Mouse (Mus musculus): Measurements from ENCODE around the gene Ggcx. TPM values are rescaled to one million over a fixed set of nuclear protein-coding genes. Genes with fewer than 3 reads are reported as not detected.

Gene Ggcx
- polyA plus RNA-seq, 1 experiment: 8.1 TPM

- Histone ChIP-seq H3K27ac (ENCODE audit: control insufficient read depth, insufficient read depth, low read depth, low read length, poor library complexity) (no peak overlapping the region), H3K4me1 (ENCODE audit: control insufficient read depth, insufficient read depth, low read length) (no peaks in the 10 kb centered on the region), H3K4me3 (replicated peaks; ENCODE audit: control insufficient read depth, low read depth, low read length) (no peak overlapping the region)
- WGBS: 89% methylated on average over 10 of the region's 10 CpGs
- TF ChIP-seq POLR2A (IDR thresholded peaks at IDR 0.05; ENCODE audit: borderline replicate concordance, control insufficient read depth, low read depth, low read length) (no peak), CTCF (IDR thresholded peaks at IDR 0.05; ENCODE audit: control insufficient read depth, insufficient read depth, low read length) (no peak)
Measured at GRCm38 (mm10) chr6:72420901-72421300, 6.8 kb downstream of the Ggcx start.

- H3K4me3 ChIP-seq (replicated peaks; ENCODE audit: control insufficient read depth, low read depth, low read length): no peak overlapping the region
- no peak for TF ChIP-seq CTCF (IDR thresholded peaks at IDR 0.05; ENCODE audit: control insufficient read depth, insufficient read depth, low read length)
- no peak for TF ChIP-seq POLR2A (IDR thresholded peaks at IDR 0.05; ENCODE audit: borderline replicate concordance, control insufficient read depth, low read depth, low read length)
- H3K4me1 ChIP-seq (ENCODE audit: control insufficient read depth, insufficient read depth, low read length): no peaks in the 10 kb centered on the region
- 88% methylated on average over 11 of the region's 11 CpGs for WGBS
- H3K27ac ChIP-seq (ENCODE audit: control insufficient read depth, insufficient read depth, low read depth, low read length, poor library complexity): no peak overlapping the region
Measured at GRCm38 (mm10) chr6:72425646-72426045, 11.5 kb downstream of the Ggcx start.

GRCm38 (mm10) chr6:72428036-72428435, 13.9 kb downstream of the Ggcx start:
- Histone ChIP-seq H3K4me3 (replicated peaks; ENCODE audit: control insufficient read depth, low read depth, low read length) (no peak overlapping the region), H3K27ac (ENCODE audit: control insufficient read depth, insufficient read depth, low read depth, low read length, poor library complexity) (no peak overlapping the region), H3K4me1 (ENCODE audit: control insufficient read depth, insufficient read depth, low read length) (no peaks in the 10 kb centered on the region)
- TF ChIP-seq POLR2A (IDR thresholded peaks at IDR 0.05; ENCODE audit: borderline replicate concordance, control insufficient read depth, low read depth, low read length) (no peak), CTCF (IDR thresholded peaks at IDR 0.05; ENCODE audit: control insufficient read depth, insufficient read depth, low read length) (peak; percentile 88)
- 45% methylated on average over 8 of the region's 8 CpGs for WGBS

DNA sequence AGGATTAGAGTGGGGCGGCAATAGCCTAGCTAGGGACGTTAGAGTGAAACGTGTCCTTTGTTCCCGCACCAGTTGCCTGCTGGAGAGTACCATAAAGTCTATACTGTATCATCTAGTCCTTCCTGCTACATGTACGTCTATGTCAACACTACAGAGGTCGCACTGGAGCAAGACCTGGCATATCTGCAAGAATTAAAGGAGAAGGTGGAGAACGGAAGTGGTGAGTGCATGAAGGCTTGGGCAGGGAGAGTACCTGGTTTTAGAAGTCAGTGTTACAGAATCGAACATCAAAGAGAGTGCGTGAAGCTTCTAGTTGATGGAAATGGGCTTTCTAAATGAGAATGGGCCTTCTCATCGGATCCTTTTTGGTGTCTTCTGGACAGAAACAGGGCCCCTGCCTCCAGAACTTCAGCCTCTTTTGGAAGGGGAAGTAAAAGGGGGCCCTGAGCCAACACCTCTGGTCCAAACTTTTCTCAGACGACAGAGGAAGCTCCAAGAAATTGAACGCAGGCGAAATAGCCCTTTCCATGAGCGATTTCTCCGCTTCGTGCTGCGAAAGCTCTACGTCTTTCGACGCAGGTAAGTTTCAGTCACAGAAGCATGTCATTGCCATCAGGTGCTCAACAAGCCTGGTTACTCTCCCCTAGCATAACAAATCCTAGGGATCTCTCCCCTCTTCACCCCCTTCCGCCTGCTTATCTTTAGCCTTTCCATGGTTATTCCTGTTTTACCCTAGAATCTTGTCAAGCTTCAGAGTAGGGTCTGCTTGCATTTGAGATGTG, 15.1 kb downstream of the Ggcx start:
- Histone ChIP-seq H3K27ac (ENCODE audit: control insufficient read depth, insufficient read depth, low read depth, low read length, poor library complexity) (no peak overlapping the region), H3K4me3 (replicated peaks; ENCODE audit: control insufficient read depth, low read depth, low read length) (no peak overlapping the region), H3K4me1 (ENCODE audit: control insufficient read depth, insufficient read depth, low read length) (no peaks in the 10 kb centered on the region)
- no peak for TF ChIP-seq CTCF (IDR thresholded peaks at IDR 0.05; ENCODE audit: control insufficient read depth, insufficient read depth, low read length)
- no peak for TF ChIP-seq POLR2A (IDR thresholded peaks at IDR 0.05; ENCODE audit: borderline replicate concordance, control insufficient read depth, low read depth, low read length)
- 82% methylated on average over 21 of the region's 21 CpGs for WGBS

DNA sequence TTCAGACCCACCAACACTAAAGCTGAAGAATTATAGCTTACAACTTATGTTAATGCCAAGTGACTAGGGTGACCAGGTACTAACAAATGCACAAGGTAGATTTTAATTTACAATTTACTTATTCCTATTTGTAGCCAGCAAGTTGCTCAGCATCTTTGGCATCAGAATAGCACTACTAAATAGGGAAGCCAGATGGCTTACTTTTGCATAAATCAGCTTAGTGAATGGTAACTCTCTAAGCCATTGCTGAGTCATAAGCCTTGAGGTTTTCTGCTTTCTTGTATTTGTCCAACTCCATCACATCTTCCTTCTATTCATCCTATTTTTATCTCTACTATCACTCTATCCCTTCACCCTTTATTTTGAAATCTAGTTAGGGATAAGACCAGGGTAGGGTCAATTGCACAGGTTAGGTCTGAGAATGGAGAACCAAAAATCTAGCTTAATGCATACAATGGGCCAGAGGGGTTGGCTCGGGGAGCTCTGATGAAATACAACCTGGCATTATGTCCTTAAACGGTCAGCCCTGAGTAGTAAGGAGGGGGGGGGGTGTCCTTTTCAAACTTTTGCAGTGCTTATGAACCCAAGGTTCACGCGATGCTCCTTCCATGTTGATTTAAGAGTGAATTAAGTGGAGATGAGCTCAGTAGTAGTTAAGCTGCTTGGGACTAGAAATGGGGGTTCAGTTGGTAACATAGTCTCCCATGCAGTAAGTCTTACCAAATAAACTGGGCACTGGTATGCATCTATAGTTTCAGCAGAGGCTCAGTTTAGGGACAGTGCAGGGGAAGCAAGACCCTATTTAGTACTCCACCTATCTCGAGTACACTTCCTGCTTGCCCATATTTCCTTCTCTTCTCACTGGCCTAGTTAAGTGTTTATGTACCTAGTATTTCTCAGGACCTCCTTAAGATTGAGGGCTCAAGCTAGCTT, 17.1 kb downstream of the Ggcx start:
- no peak for TF ChIP-seq POLR2A (IDR thresholded peaks at IDR 0.05; ENCODE audit: borderline replicate concordance, control insufficient read depth, low read depth, low read length)
- TF ChIP-seq CTCF (IDR thresholded peaks at IDR 0.05; ENCODE audit: control insufficient read depth, insufficient read depth, low read length): no peak
- 49% methylated on average over 5 of the region's 5 CpGs for WGBS
- Histone ChIP-seq H3K4me1 (ENCODE audit: control insufficient read depth, insufficient read depth, low read length) (no peaks in the 10 kb centered on the region), H3K27ac (ENCODE audit: control insufficient read depth, insufficient read depth, low read depth, low read length, poor library complexity) (no peak overlapping the region), H3K4me3 (replicated peaks; ENCODE audit: control insufficient read depth, low read depth, low read length) (no peak overlapping the region)

DNA sequence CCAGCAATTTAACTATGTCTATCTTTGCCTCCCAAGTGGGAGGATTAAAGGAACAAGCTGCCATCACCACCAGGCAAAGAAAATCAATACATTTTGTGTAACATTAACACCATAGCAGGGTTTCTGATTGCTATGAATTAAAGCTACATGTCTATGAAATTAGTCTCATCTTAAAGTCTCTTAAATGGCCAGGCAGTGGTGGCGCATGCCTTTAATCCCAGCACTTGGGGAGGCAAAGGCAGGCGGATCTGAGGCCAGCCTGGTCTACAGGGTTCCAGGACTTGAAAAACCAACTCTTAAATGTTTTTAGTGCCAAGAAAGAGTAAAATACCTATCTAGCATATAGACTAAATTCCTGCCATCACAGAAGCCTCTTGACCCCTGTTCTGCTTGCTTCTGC, 18.0 kb downstream of the Ggcx start:
- H3K4me3 ChIP-seq (replicated peaks; ENCODE audit: control insufficient read depth, low read depth, low read length): no peak overlapping the region
- 82% methylated on average over 2 of the region's 2 CpGs for WGBS
- TF ChIP-seq POLR2A (IDR thresholded peaks at IDR 0.05; ENCODE audit: borderline replicate concordance, control insufficient read depth, low read depth, low read length): no peak
- TF ChIP-seq CTCF (IDR thresholded peaks at IDR 0.05; ENCODE audit: control insufficient read depth, insufficient read depth, low read length): no peak
- H3K4me1 ChIP-seq (ENCODE audit: control insufficient read depth, insufficient read depth, low read length): no peaks in the 10 kb centered on the region
- H3K27ac ChIP-seq (ENCODE audit: control insufficient read depth, insufficient read depth, low read depth, low read length, poor library complexity): no peak overlapping the region

DNA sequence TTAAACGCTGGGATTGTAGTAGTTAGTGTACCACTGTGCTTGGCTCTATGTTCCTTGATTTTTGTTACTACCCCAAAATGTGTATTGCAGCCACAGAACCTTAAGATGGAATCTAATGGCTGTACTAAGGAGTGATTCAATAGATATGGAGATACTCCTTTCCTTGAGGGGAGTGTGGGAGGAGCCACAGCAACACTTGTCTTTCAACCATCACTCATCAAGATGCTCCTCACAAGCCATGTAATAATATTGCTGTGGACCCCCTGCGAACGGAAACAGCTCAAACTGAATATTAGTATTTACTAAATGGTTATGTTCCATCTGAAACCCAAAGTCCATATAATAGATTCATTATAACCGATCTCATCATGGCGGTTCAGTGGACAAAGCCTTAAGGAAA, 24.1 kb downstream of the Ggcx start:
- Histone ChIP-seq H3K27ac (ENCODE audit: control insufficient read depth, insufficient read depth, low read depth, low read length, poor library complexity) (no peak overlapping the region), H3K4me3 (replicated peaks; ENCODE audit: control insufficient read depth, low read depth, low read length) (peak overlapping the region; percentile 97), H3K4me1 (ENCODE audit: control insufficient read depth, insufficient read depth, low read length) (peaks cover 4% of the 10 kb centered on the region)
- TF ChIP-seq CTCF (IDR thresholded peaks at IDR 0.05; ENCODE audit: control insufficient read depth, insufficient read depth, low read length) (no peak), POLR2A (IDR thresholded peaks at IDR 0.05; ENCODE audit: borderline replicate concordance, control insufficient read depth, low read depth, low read length) (no peak)
- 1% methylated on average over 5 of the region's 5 CpGs for WGBS

DNA sequence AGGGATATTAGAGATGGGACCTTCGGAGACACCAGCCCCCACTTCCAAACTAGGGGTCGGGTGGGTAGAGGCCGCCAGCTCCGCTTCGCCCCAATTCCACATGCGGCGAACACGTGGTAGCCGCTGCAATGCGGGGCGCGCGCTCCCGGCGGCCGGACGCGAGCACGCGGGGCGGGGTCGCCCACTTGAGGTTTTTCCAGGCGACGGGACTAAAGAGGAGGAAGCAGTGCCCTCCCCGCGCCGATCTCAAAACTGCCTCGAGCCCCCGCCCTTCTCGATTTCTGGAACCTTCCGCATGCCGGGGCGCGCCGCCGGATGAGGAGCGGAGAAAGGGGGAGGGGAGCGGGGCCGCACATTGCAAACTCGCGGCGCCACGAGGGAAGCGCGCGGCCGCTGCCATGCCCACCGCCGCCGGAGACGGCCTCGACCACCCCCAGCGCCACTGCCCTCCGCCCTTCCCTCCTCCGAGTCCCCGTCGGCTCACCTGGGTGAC, 24.8 kb downstream of the Ggcx start:
- H3K4me1 ChIP-seq (ENCODE audit: control insufficient read depth, insufficient read depth, low read length): peaks cover 4% of the 10 kb centered on the region
- TF ChIP-seq POLR2A (IDR thresholded peaks at IDR 0.05; ENCODE audit: borderline replicate concordance, control insufficient read depth, low read depth, low read length) (no peak), CTCF (IDR thresholded peaks at IDR 0.05; ENCODE audit: control insufficient read depth, insufficient read depth, low read length) (no peak)
- peak overlapping the region; percentile 97 for H3K4me3 ChIP-seq (replicated peaks; ENCODE audit: control insufficient read depth, low read depth, low read length)
- under 1% methylated on average over 54 of the region's 57 CpGs for WGBS
- H3K27ac ChIP-seq (ENCODE audit: control insufficient read depth, insufficient read depth, low read depth, low read length, poor library complexity): peak overlapping the region; percentile 98

Data from bone marrow, adult 2 months (tissue).